In the genomic region with DNA sequence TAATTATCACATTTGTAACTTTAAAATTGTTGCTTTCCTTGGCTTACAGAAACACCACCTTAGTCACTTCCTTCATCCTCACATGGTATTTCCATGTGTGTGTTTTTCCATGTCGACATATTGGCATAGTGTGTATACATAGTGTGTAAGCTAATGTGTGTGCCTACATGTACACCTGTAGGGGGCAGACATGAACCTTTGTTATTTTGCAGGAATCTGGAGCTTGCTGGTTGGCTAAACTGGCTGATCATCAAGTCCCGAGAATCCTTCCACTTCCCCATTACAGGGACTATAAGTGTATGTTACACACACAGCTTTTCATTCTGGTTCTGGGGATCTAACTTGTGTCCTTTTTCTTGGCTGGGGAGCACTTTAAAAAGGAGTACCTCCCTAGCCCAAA, we compare ENCODE assay signal across 16 mouse cellular contexts. TPM values are rescaled to one million over a fixed set of nuclear protein-coding genes. Genes with fewer than 3 reads are reported as not detected.
DNase-seq lines count a peak whose midpoint lies in the region; ATAC-seq lines count a peak whose summit lies in the region.
"Had no signal": no experiment of that assay in that cellular context is flagged by ENCODE, and none has a peak within 500 bp of the region (broad histone marks: within the 10 kb centered on the region; RNA-seq: fewer than 3 reads in every experiment).

No protein-coding gene starts in this region.

- H3K4me2 ChIP-seq in kidney, embryonic 16.5 days (replicated peaks; ENCODE audit: low read depth, low read length) = no peak overlapping the region
- H3K4me2 ChIP-seq: forebrain, embryonic 15.5 days; hindbrain, embryonic 14.5 days; neural tube, embryonic 12.5 days; stomach, embryonic 15.5 days had no signal

- H3K4me1 ChIP-seq in kidney, embryonic 16.5 days (ENCODE audit: insufficient read depth, low read length) = no peaks in the 10 kb centered on the region
- H3K4me1 ChIP-seq in embryonic facial prominence, embryonic 10.5 days = no peaks in the 10 kb centered on the region
- H3K4me1 ChIP-seq: forebrain, embryonic 15.5 days; stomach, embryonic 15.5 days had no signal

- DNase-seq in kidney, adult 9 months = peak; percentile 19
- DNase-seq in 3T3-L1 (ENCODE audit: low read depth, low spot score) = peak; percentile 44
- DNase-seq in 416B (ENCODE audit: low read depth) = peak; percentile 72
- peak; percentile 40 for DNase-seq in lung, postnatal 10 days
- DNase-seq in thymus, postnatal 10 days (ENCODE audit: low spot score in 2 of 2) = no peak
- DNase-seq in embryonic facial prominence, embryonic 10.5 days (ENCODE audit: low spot score) = no peak
- DNase-seq in neural tube, embryonic 10.5 days (ENCODE audit: extremely low spot score, low spot score) = no peak
- DNase-seq: cerebellum, adult 18-20 months; gastrocnemius, postnatal 36 days; layer of hippocampus, adult 9-11 months had no signal

- no peak for ATAC-seq in kidney, embryonic 16.5 days (ENCODE audit: low FRiP score, low TSS enrichment)
- ATAC-seq: forebrain, embryonic 15.5 days had no signal

- no peak overlapping the region for H3K9ac ChIP-seq in kidney, embryonic 16.5 days (replicated peaks; ENCODE audit: low read length)
- H3K9ac ChIP-seq: forebrain, embryonic 15.5 days; hindbrain, embryonic 14.5 days; neural tube, embryonic 12.5 days; stomach, embryonic 15.5 days had no signal

- 87% methylated on average over 2 of the region's 2 CpGs for WGBS in kidney, embryonic 16.5 days
- 79% methylated on average over 2 of the region's 2 CpGs for WGBS in embryonic facial prominence, embryonic 10.5 days

- H3K27ac ChIP-seq in kidney, embryonic 16.5 days (ENCODE audit: low read length) = no peak overlapping the region
- no peak overlapping the region for H3K27ac ChIP-seq in embryonic facial prominence, embryonic 10.5 days (replicated peaks)
- H3K27ac ChIP-seq: forebrain, embryonic 15.5 days; hindbrain, embryonic 14.5 days; midbrain, embryonic 10.5 days; neural tube, embryonic 12.5 days; stomach, embryonic 15.5 days had no signal

- no peak overlapping the region for H3K4me3 ChIP-seq in kidney, embryonic 16.5 days (ENCODE audit: low read length)
- no peak overlapping the region for H3K4me3 ChIP-seq in embryonic facial prominence, embryonic 10.5 days
- H3K4me3 ChIP-seq: forebrain, embryonic 15.5 days; midbrain, embryonic 10.5 days; neural tube, embryonic 12.5 days; stomach, embryonic 15.5 days had no signal

- H3K27me3 ChIP-seq in kidney, embryonic 16.5 days (ENCODE audit: insufficient read depth, low read length) = no peaks in the 10 kb centered on the region
- no peaks in the 10 kb centered on the region for H3K27me3 ChIP-seq in embryonic facial prominence, embryonic 10.5 days (replicated peaks; ENCODE audit: low read depth, poor library complexity, severe bottlenecking)
- H3K27me3 ChIP-seq: forebrain, embryonic 15.5 days; neural tube, embryonic 12.5 days; stomach, embryonic 15.5 days had no signal

- H3K36me3 ChIP-seq in kidney, embryonic 16.5 days (ENCODE audit: insufficient read depth, low read length) = no peaks in the 10 kb centered on the region
- no peaks in the 10 kb centered on the region for H3K36me3 ChIP-seq in embryonic facial prominence, embryonic 10.5 days (replicated peaks)
- H3K36me3 ChIP-seq: forebrain, embryonic 15.5 days; midbrain, embryonic 10.5 days; neural tube, embryonic 12.5 days; stomach, embryonic 15.5 days had no signal

- H3K9me3 ChIP-seq in kidney, embryonic 16.5 days (ENCODE audit: low read length) = no peaks in the 10 kb centered on the region
- H3K9me3 ChIP-seq in embryonic facial prominence, embryonic 10.5 days = no peaks in the 10 kb centered on the region
- H3K9me3 ChIP-seq: forebrain, embryonic 15.5 days; midbrain, embryonic 10.5 days; neural tube, embryonic 12.5 days; stomach, embryonic 15.5 days had no signal

RNA-seq across cellular contexts. Expression of a gene that starts 15.8 kb away (rescaled TPM):
- polyA plus RNA-seq in kidney, embryonic 16.5 days (2015; fragmentation: Nextera tagmentation; extraction: Ambion mirVana) = 0.17 and 0.28 TPM in 2 replicates
- 0.16 TPM in 1 of 2 replicates, not detected in the other for polyA plus RNA-seq in embryonic facial prominence, embryonic 10.5 days (2016; fragmentation: Nextera tagmentation; extraction: Ambion mirVana)
- polyA plus RNA-seq: hindbrain, embryonic 14.5 days; midbrain, embryonic 10.5 days had no signal

RNA-seq across cellular contexts. Expression of a gene that starts 31.3 kb away (rescaled TPM):
- polyA plus RNA-seq in kidney, embryonic 16.5 days (2015; fragmentation: Nextera tagmentation; extraction: Ambion mirVana) = 13.7 and 15.8 TPM in 2 replicates
- 10.4 and 13.0 TPM in 2 replicates for polyA plus RNA-seq in embryonic facial prominence, embryonic 10.5 days (2016; fragmentation: Nextera tagmentation; extraction: Ambion mirVana)

Comparison
In these comparisons a context has a peak if more than half of its experiments do, and no peak if none do; other contexts are left out.
1. DNase-seq: peak in kidney, adult 9 months (single experiment), 3T3-L1 (single experiment), 416B (single experiment) and lung, postnatal 10 days (single experiment); none in thymus, postnatal 10 days (0 of 2), embryonic facial prominence, embryonic 10.5 days (single experiment) and neural tube, embryonic 10.5 days (single experiment).